Mouse (Mus musculus) ES-E14 (cell line): ENCODE data around the gene Nebl. TPM values are rescaled to one million over a fixed set of nuclear protein-coding genes. Genes with fewer than 3 reads are reported as not detected.

Experiments used
- DNase-seq: peaks from one replicate; pipeline ENCODE4 v3.0.0-alpha.2; 2013; ENCODE audit warnings: low read depth, low spot score
- H3K27ac ChIP-seq: 2 replicates; pipeline ENCODE4 v1.5.1; 2012; ENCODE audit warnings: low read depth, mild to moderate bottlenecking, low read length, moderate library complexity, mixed read lengths; ENCODE audit not compliant: poor library complexity, insufficient read depth, severe bottlenecking
- H3K36me3 ChIP-seq: 2 replicates; pipeline ENCODE4 v1.6.1; 2012; ENCODE audit warnings: mild to moderate bottlenecking, low read length, moderate library complexity, mixed read lengths; ENCODE audit not compliant: control insufficient read depth, poor library complexity, insufficient read depth, severe bottlenecking
- H3K4me1 ChIP-seq, 2 experiments: fragments of 150-350 bp in 1 of 2; sonication (generic) in 1 of 2; 2 replicates each; pipeline ENCODE4 v1.6.1; 2012; ENCODE audit warnings: low read length in 2 of 2, mild to moderate bottlenecking in 1 of 2, mixed read lengths in 1 of 2; ENCODE audit not compliant: control insufficient read depth in 2 of 2, insufficient read depth in 2 of 2, poor library complexity in 1 of 2
- H3K4me3 ChIP-seq, 2 experiments: fragments of 150-350 bp in 1 of 2; sonication (generic) in 1 of 2; 2 replicates each; pipeline ENCODE4 v1.5.1; 2012; ENCODE audit warnings: low read length in 2 of 2, low read depth in 1 of 2, mild to moderate bottlenecking in 1 of 2, mixed read lengths in 1 of 2; ENCODE audit not compliant: insufficient read depth in 1 of 2, poor library complexity in 1 of 2, severe bottlenecking in 1 of 2
- H3K9ac ChIP-seq: 2 replicates; pipeline ENCODE4 v1.6.1; 2012; ENCODE audit warnings: low read depth, mild to moderate bottlenecking, low read length, mixed read lengths; ENCODE audit not compliant: poor library complexity, insufficient read depth, severe bottlenecking
- H3K9me3 ChIP-seq: fragments of 150-350 bp; sonication (generic); 2 replicates; pipeline ENCODE4 v1.6.1; 2012; ENCODE audit warnings: low read depth, mild to moderate bottlenecking, low read length; ENCODE audit not compliant: control insufficient read depth, insufficient read depth
- CHD2 ChIP-seq: IDR thresholded peaks from 2 replicates; pipeline ENCODE4 v1.6.1; 2014; ENCODE audit warnings: mild to moderate bottlenecking, low read depth, low read length, inconsistent platforms
- HCFC1 ChIP-seq: IDR thresholded peaks from 2 replicates; pipeline ENCODE4 v1.6.1; 2012; ENCODE audit warnings: low read length, inconsistent platforms, borderline replicate concordance; ENCODE audit not compliant: insufficient read depth
- MAFK ChIP-seq: IDR thresholded peaks from 2 replicates; pipeline ENCODE4 v1.6.1; 2014; ENCODE audit warnings: mild to moderate bottlenecking, low read depth, low read length, inconsistent platforms; ENCODE audit not compliant: insufficient read depth
- ZC3H11A ChIP-seq: IDR thresholded peaks from 2 replicates; pipeline ENCODE4 v1.6.1; 2012; ENCODE audit warnings: low read depth, mild to moderate bottlenecking, inconsistent platforms, low read length, borderline replicate concordance
- ZNF384 ChIP-seq: IDR thresholded peaks from 2 replicates; pipeline ENCODE4 v1.6.1; 2012; ENCODE audit warnings: low read depth, low read length, inconsistent platforms
- in situ Hi-C, 2 experiments: fragments of 600-800 bp; cut with MboI; formaldehyde crosslinking; loops; one replicate each; pipeline ENCODE4 v1.15.1; 2025; ENCODE audit warnings: low sequenced_read_pairs in 2 of 2, inconsistent platforms in 1 of 2; ENCODE audit not compliant: unreplicated experiment in 2 of 2
- total RNA-seq: library from RNA; depleted of rRNA; stranded (reverse); fragments of 300-350 nt; gene quantifications from 2 replicates; pipeline ENCODE4 v1.2.3, GENCODE M21; 2012

Nebl gene
- total RNA-seq, 1 experiment = 1.2 TPM

GRCm38 (mm10) chr2:17683326-17684040 is 47.8 kb downstream of the Nebl start:
- TF ChIP-seq CHD2 = no peak
- TF ChIP-seq MAFK = no peak
- TF ChIP-seq HCFC1 = no peak
- TF ChIP-seq ZC3H11A = no peak
- TF ChIP-seq ZNF384 = no peak
- H3K4me1 ChIP-seq = no peaks in the 10 kb centered on the region
- in situ Hi-C loops = no loop called here
- H3K27ac ChIP-seq = no peak overlapping the region
- no peak overlapping the region for H3K9ac ChIP-seq
- H3K36me3 ChIP-seq = no peaks in the 10 kb centered on the region
- H3K4me3 ChIP-seq = no peak overlapping the region
- no peak for DNase-seq
- no peaks in the 10 kb centered on the region for H3K9me3 ChIP-seq

- TF ChIP-seq ZNF384 = no peak
- no peak for TF ChIP-seq HCFC1
- TF ChIP-seq CHD2 = no peak
- TF ChIP-seq ZC3H11A = no peak
- no peak for TF ChIP-seq MAFK
- in situ Hi-C loops = no loop called here
- Histone ChIP-seq H3K36me3 (no peaks in the 10 kb centered on the region), H3K4me1 (no peaks in the 10 kb centered on the region), H3K9ac (no peak overlapping the region), H3K4me3 (no peak overlapping the region), H3K27ac (no peak overlapping the region), H3K9me3 (no peaks in the 10 kb centered on the region)
- no peak for DNase-seq
Measured at GRCm38 (mm10) chr2:17672156-17672555, 59.1 kb downstream of the Nebl start.

GRCm38 (mm10) chr2:17671566-17671965 is 59.7 kb downstream of the Nebl start:
- H3K9ac ChIP-seq = no peak overlapping the region
- DNase-seq = no peak
- no peaks in the 10 kb centered on the region for H3K36me3 ChIP-seq
- H3K27ac ChIP-seq = no peak overlapping the region
- no peak for TF ChIP-seq ZNF384
- no peak for TF ChIP-seq ZC3H11A
- no peak for TF ChIP-seq CHD2
- TF ChIP-seq MAFK = no peak
- TF ChIP-seq HCFC1 = no peak
- no peaks in the 10 kb centered on the region for H3K9me3 ChIP-seq
- H3K4me1 ChIP-seq = no peaks in the 10 kb centered on the region
- H3K4me3 ChIP-seq = no peak overlapping the region
- in situ Hi-C loops = no loop called here

GRCm38 (mm10) chr2:17669953-17670352 is 61.3 kb downstream of the Nebl start:
- Histone ChIP-seq H3K9ac (no peak overlapping the region), H3K27ac (no peak overlapping the region), H3K4me1 (no peaks in the 10 kb centered on the region), H3K9me3 (no peaks in the 10 kb centered on the region), H3K36me3 (no peaks in the 10 kb centered on the region), H3K4me3 (no peak overlapping the region)
- DNase-seq = no peak
- in situ Hi-C loops = no loop called here
- no peak for TF ChIP-seq HCFC1

- TF ChIP-seq CHD2 (no peak), ZNF384 (no peak), ZC3H11A (no peak), MAFK (no peak), HCFC1 (no peak)
- Histone ChIP-seq H3K4me3 (no peak overlapping the region), H3K9ac (no peak overlapping the region), H3K36me3 (no peaks in the 10 kb centered on the region), H3K27ac (no peak overlapping the region), H3K4me1 (no peaks in the 10 kb centered on the region), H3K9me3 (no peaks in the 10 kb centered on the region)
- in situ Hi-C loops = no loop called here
- DNase-seq = no peak
Measured at GRCm38 (mm10) chr2:17669000-17669399, 62.3 kb downstream of the Nebl start.
